Mouse (Mus musculus) heart, embryonic 14.5 days (tissue): ENCODE results near the gene Disp3. TPM values are rescaled to one million over a fixed set of nuclear protein-coding genes. Genes with fewer than 3 reads are reported as not detected.

Experiments used
- ATAC-seq: fragments of 200-750 bp; cut with Nextera tagmentation; 2 replicates; pipeline ENCODE4 v1.8.0; 2017; ENCODE audit warnings: low read depth, moderate TSS enrichment; ENCODE audit not compliant: insufficient number of reproducible peaks, insufficient read depth, low FRiP score
- H3K27ac ChIP-seq, 2 experiments: fragments of 200-500 bp in 1 of 2; fragments of 300-500 bp in 1 of 2; sonication (generic) in 1 of 2; replicated peaks in 1 of 2; 2 replicates each; pipeline ENCODE4 v1.5.1; 2012 to 2014; ENCODE audit warnings: low read depth in 2 of 2, low read length in 2 of 2, control low read depth in 1 of 2, mild to moderate bottlenecking in 1 of 2, mixed read lengths in 1 of 2; ENCODE audit not compliant: control insufficient read depth in 1 of 2, insufficient read depth in 1 of 2
- H3K27me3 ChIP-seq: fragments of 300-500 bp; sonication (generic); 2 replicates; pipeline ENCODE4 v1.6.1; 2014; ENCODE audit warnings: mild to moderate bottlenecking, low read length, control low read depth; ENCODE audit not compliant: control insufficient read depth, insufficient read depth
- H3K36me3 ChIP-seq: fragments of 300-500 bp; sonication (generic); 2 replicates; pipeline ENCODE4 v1.6.1; 2014; ENCODE audit warnings: mild to moderate bottlenecking, control low read depth, low read length, mixed read lengths; ENCODE audit not compliant: control insufficient read depth, insufficient read depth
- H3K4me1 ChIP-seq, 2 experiments: fragments of 200-500 bp in 1 of 2; fragments of 300-500 bp in 1 of 2; sonication (generic) in 1 of 2; 2 replicates each; pipeline ENCODE4 v1.6.1; 2012 to 2014; ENCODE audit warnings: low read length in 2 of 2, control low read depth in 1 of 2, mixed read lengths in 1 of 2; ENCODE audit not compliant: control insufficient read depth in 2 of 2, insufficient read depth in 2 of 2
- H3K4me2 ChIP-seq: fragments of 300-500 bp; sonication (generic); 2 replicates; pipeline ENCODE4 v1.6.1; 2014; ENCODE audit warnings: mild to moderate bottlenecking, low read length
- H3K4me3 ChIP-seq, 2 experiments: fragments of 200-500 bp in 1 of 2; fragments of 300-500 bp in 1 of 2; sonication (generic) in 1 of 2; 2 replicates each; pipeline ENCODE4 v1.5.1; 2012 to 2014; ENCODE audit warnings: low read length in 2 of 2, mild to moderate bottlenecking in 2 of 2, control low read depth in 1 of 2, low read depth in 1 of 2, moderate library complexity in 1 of 2; ENCODE audit not compliant: control insufficient read depth in 1 of 2, insufficient read depth in 1 of 2
- H3K9ac ChIP-seq: fragments of 300-500 bp; sonication (generic); 2 replicates; pipeline ENCODE4 v1.6.1; 2014; ENCODE audit warnings: mild to moderate bottlenecking, low read length
- H3K9me3 ChIP-seq: fragments of 300-500 bp; sonication (generic); 2 replicates; pipeline ENCODE4 v1.6.1; 2016; ENCODE audit warnings: low read length, control low read depth; ENCODE audit not compliant: control insufficient read depth
- WGBS: fragments of 180-500 bp; shearing (Covaris S2); extraction: QIAGEN DNeasy Blood & Tissue Kit; methylation state at CpG from one replicate; pipeline ENCODE4 v1.1.7; 2014; 5-methylcytosine and 5-hydroxymethylcytosine counted together
- polyA plus RNA-seq: library from polyadenylated mRNA; unstranded; fragments of >200 nt; fragmentation: Nextera tagmentation; extraction: Ambion mirVana; gene quantifications from 2 replicates; pipeline ENCODE4 v1.2.1, GENCODE M21; 2014

The Disp3 gene
- polyA plus RNA-seq, 1 experiment from 2014 or later = 0.04 TPM

- Histone ChIP-seq H3K27me3 (peaks cover 58% of the 10 kb centered on the region), H3K9ac (no peak overlapping the region), H3K36me3 (no peaks in the 10 kb centered on the region), H3K4me3 (no peak overlapping the region), H3K27ac (no peak overlapping the region), H3K4me2 (no peak overlapping the region), H3K9me3 (no peaks in the 10 kb centered on the region), H3K4me1 (no peaks in the 10 kb centered on the region)
- no peak for ATAC-seq
- WGBS = 4% methylated on average over 39 of the region's 39 CpGs
Measured at GRCm38 (mm10) chr4:148271656-148272055, 16.1 kb downstream of the Disp3 start.

GRCm38 (mm10) chr4:148266973-148267507 lies 20.7 kb downstream of the Disp3 start:
- peaks cover 25% of the 10 kb centered on the region for H3K27me3 ChIP-seq
- H3K27ac ChIP-seq = no peak overlapping the region
- H3K9me3 ChIP-seq = no peaks in the 10 kb centered on the region
- H3K4me2 ChIP-seq = no peak overlapping the region
- no peaks in the 10 kb centered on the region for H3K4me1 ChIP-seq
- 83% methylated on average over 6 of the region's 6 CpGs for WGBS
- H3K9ac ChIP-seq = no peak overlapping the region
- no peak overlapping the region for H3K4me3 ChIP-seq
- H3K36me3 ChIP-seq = no peaks in the 10 kb centered on the region
- ATAC-seq = no peak

GRCm38 (mm10) chr4:148259941-148260340 lies 27.8 kb downstream of the Disp3 start:
- H3K4me2 ChIP-seq = no peak overlapping the region
- H3K27ac ChIP-seq = no peak overlapping the region
- H3K4me1 ChIP-seq = no peaks in the 10 kb centered on the region
- H3K27me3 ChIP-seq = no peaks in the 10 kb centered on the region
- no peak overlapping the region for H3K9ac ChIP-seq
- H3K9me3 ChIP-seq = no peaks in the 10 kb centered on the region
- no peak overlapping the region for H3K4me3 ChIP-seq
- no peak for ATAC-seq
- WGBS = 89% methylated on average over 4 of the region's 4 CpGs
- no peaks in the 10 kb centered on the region for H3K36me3 ChIP-seq

DNA sequence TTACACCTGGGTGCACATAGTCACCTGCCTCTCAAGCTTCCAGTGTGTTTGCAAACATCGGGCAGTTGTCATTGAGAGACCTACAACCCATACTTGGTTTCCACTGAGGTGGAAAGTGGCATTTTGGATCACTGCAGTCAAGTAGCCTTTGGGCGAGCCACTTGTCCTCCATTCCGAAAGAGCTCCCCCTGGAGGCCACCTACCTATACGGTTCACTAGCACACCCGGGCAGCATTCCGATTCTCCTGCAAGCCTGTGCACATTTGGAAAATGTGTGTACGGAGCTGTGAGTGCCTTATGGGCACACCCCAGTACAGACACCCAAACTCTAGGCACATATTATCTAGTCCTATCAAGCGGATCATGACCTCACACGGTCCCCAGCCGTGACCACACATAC lies 38.4 kb downstream of the Disp3 start:
- no peaks in the 10 kb centered on the region for H3K36me3 ChIP-seq
- 34% methylated on average over 10 of the region's 10 CpGs for WGBS
- H3K4me1 ChIP-seq = no peaks in the 10 kb centered on the region
- H3K4me3 ChIP-seq = no peak overlapping the region
- no peaks in the 10 kb centered on the region for H3K27me3 ChIP-seq
- H3K27ac ChIP-seq = no peak overlapping the region
- no peak overlapping the region for H3K9ac ChIP-seq
- H3K4me2 ChIP-seq = no peak overlapping the region
- ATAC-seq = no peak
- H3K9me3 ChIP-seq = 0 out of 2 replicates have a peak, but pooled peaks cover 3% of the 10 kb centered on the region

DNA sequence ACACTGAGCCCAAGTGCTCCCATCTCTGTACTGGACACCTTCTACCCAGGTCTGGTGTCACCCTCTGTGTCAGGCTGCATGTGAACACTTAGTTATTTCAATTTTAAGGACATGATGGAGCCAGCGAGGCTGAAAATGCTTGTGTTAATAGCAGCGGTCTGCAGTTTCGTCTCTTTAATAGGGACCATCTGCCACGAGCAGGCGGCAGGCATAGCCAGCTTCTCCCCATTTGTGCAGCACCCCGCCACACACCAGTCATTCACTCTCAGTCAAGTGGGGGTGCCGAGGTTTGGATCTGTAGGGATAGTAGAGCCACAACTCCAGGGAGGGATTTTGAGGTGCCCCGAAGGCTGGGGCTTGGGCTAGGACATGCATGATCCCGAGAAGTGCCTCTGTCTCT lies 47.4 kb downstream of the Disp3 start:
- Histone ChIP-seq H3K27me3 (0 out of 2 replicates have a peak, but pooled peaks cover 8% of the 10 kb centered on the region), H3K36me3 (no peaks in the 10 kb centered on the region), H3K9me3 (0 out of 2 replicates have a peak, but pooled peaks cover under 1% of the 10 kb centered on the region), H3K4me2 (no peak overlapping the region), H3K9ac (no peak overlapping the region), H3K4me3 (no peak overlapping the region), H3K4me1 (no peaks in the 10 kb centered on the region), H3K27ac (no peak overlapping the region)
- ATAC-seq = no peak
- 79% methylated on average over 9 of the region's 9 CpGs for WGBS

DNA sequence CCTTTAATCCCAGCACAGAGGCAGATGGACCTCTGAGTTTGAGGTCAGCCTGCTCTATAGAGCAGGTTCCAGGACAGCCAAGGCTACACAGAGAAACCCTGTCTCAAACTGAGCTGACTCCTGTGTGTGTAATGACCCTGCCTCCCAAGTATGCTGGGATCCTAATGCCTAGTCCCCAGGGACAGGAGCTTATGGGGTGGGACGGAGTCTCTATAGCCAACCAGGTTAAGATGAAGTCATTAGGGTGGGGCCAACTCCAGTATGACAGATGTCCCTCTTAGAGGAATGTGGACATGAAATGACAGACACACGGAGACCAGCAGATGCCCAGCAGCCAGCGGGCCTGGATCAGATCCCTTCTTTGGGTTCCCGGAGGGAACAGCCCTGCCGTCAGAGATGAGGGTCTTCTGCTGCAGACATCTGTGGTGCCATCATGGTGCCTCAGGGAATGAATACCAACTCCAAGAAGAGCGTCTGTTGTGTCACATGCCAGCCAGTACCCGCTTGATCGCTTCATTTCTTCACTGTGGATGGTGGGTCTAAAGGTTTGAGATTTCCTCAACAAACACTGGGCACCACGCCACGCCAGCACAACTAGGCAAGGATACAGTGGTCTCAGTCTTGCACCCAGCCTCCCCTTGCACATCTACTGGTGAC lies 48.2 kb downstream of the Disp3 start:
- 85% methylated on average over 10 of the region's 10 CpGs for WGBS
- Histone ChIP-seq H3K9ac (no peak overlapping the region), H3K4me1 (no peaks in the 10 kb centered on the region), H3K9me3 (no peaks in the 10 kb centered on the region), H3K4me3 (no peak overlapping the region), H3K27ac (no peak overlapping the region), H3K4me2 (no peak overlapping the region), H3K27me3 (0 out of 2 replicates have a peak, but pooled peaks cover 8% of the 10 kb centered on the region), H3K36me3 (no peaks in the 10 kb centered on the region)
- no peak for ATAC-seq

GRCm38 (mm10) chr4:148238919-148239318 lies 48.8 kb downstream of the Disp3 start:
- no peak overlapping the region for H3K27ac ChIP-seq
- H3K9me3 ChIP-seq = no peaks in the 10 kb centered on the region
- H3K9ac ChIP-seq = no peak overlapping the region
- H3K36me3 ChIP-seq = no peaks in the 10 kb centered on the region
- no peak overlapping the region for H3K4me3 ChIP-seq
- H3K4me1 ChIP-seq = no peaks in the 10 kb centered on the region
- no peak for ATAC-seq
- 0 out of 2 replicates have a peak, but pooled peaks cover 8% of the 10 kb centered on the region for H3K27me3 ChIP-seq
- no peak overlapping the region for H3K4me2 ChIP-seq
- WGBS = 39% methylated on average over 6 of the region's 6 CpGs

- WGBS = 42% methylated on average over 9 of the region's 9 CpGs
- no peak overlapping the region for H3K4me3 ChIP-seq
- H3K9ac ChIP-seq = no peak overlapping the region
- H3K27ac ChIP-seq = no peak overlapping the region
- no peak for ATAC-seq
- 0 out of 2 replicates have a peak, but pooled peaks cover 8% of the 10 kb centered on the region for H3K27me3 ChIP-seq
- no peak overlapping the region for H3K4me2 ChIP-seq
- H3K9me3 ChIP-seq = no peaks in the 10 kb centered on the region
- no peaks in the 10 kb centered on the region for H3K4me1 ChIP-seq
- H3K36me3 ChIP-seq = no peaks in the 10 kb centered on the region
Measured at GRCm38 (mm10) chr4:148238218-148238617, 49.5 kb downstream of the Disp3 start.
